Mouse (Mus musculus): ENCODE measurements around the gene Mtif3. TPM values are rescaled to one million over a fixed set of nuclear protein-coding genes. Genes with fewer than 3 reads are reported as not detected.

The Mtif3 gene
- total and polyA plus RNA-seq, 3 experiments, result 22.7 to 38.2 TPM; not detected in 1

DNA sequence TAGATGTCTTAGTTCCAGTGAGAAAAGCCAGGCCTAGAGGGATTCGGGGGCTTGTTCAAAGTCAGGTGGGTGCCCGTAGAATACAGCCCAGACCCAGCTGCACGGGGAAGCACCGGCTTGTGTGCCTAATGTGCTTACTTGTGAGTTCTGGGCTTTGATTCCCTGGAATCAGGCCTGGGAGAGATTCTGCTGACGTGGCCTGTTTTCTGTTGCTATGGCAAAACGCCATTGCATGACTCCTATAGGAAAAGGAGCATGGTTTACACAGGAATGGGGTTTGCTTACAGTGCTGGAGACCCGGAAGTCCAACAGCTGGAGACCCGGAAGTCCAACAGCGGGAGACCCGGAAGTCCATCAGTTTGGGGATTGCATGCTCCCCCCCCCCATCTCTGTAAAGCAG, 24.0 kb upstream of the Mtif3 start:
- no peaks in the 10 kb centered on the region for H3K9me3 ChIP-seq (replicated peaks; ENCODE audit: insufficient read depth, low read length)
- H3K27ac ChIP-seq (ENCODE audit: control insufficient read depth, low read depth, low read length), result no peak overlapping the region
- H3K4me1 ChIP-seq (ENCODE audit: control insufficient read depth in 1 of 2, insufficient read depth in 2 of 2, low read length in 2 of 2), result no peaks in the 10 kb centered on the region
- no peaks in the 10 kb centered on the region for H3K79me2 ChIP-seq (ENCODE audit: control insufficient read depth, insufficient read depth, low read length, poor library complexity)
- no peak overlapping the region for H3K4me3 ChIP-seq (ENCODE audit: control insufficient read depth in 1 of 2, insufficient read depth in 1 of 2, low read depth in 2 of 2, low read length in 2 of 2)
- no peak for TF ChIP-seq ELF1 (IDR thresholded peaks at IDR 0.05; ENCODE audit: low read depth, low read length)
- TF ChIP-seq CHD2 (IDR thresholded peaks at IDR 0.05; ENCODE audit: low read length), result no peak
- no peak for TF ChIP-seq TAL1 (IDR thresholded peaks at IDR 0.05; ENCODE audit: low read length)
- no peak for TF ChIP-seq USF1 (IDR thresholded peaks at IDR 0.05; ENCODE audit: low read depth, low read length)
- TF ChIP-seq TCF12 (IDR thresholded peaks at IDR 0.05; ENCODE audit: low read depth, low read length), result no peak
- no peak for TF ChIP-seq ETS1 (IDR thresholded peaks at IDR 0.05; ENCODE audit: low read depth, low read length)
- TF ChIP-seq RAD21 (IDR thresholded peaks at IDR 0.05; ENCODE audit: low read depth, low read length), result no peak
- TF ChIP-seq BHLHE40 (IDR thresholded peaks at IDR 0.05; ENCODE audit: borderline replicate concordance, low read depth, low read length), result no peak
- TF ChIP-seq ZNF384 (IDR thresholded peaks at IDR 0.05; ENCODE audit: low read depth, low read length), result no peak
- no peak for TF ChIP-seq SIN3A (IDR thresholded peaks at IDR 0.05; ENCODE audit: low read length)
- no peak for DNase-seq (ENCODE audit: low read depth, low spot score)
- H3K9ac ChIP-seq (ENCODE audit: control insufficient read depth, low read depth, low read length, poor library complexity, severe bottlenecking), result no peak overlapping the region
- no peaks in the 10 kb centered on the region for H3K36me3 ChIP-seq (ENCODE audit: control insufficient read depth in 1 of 2, insufficient read depth in 2 of 2, low read length in 2 of 2)
- H3K27me3 ChIP-seq (ENCODE audit: control insufficient read depth in 1 of 2, insufficient read depth in 2 of 2, low read length in 2 of 2), result peaks cover 2 to 5% of the 10 kb centered on the region in 2 experiments; a peak in 2 of 4 replicates

DNA sequence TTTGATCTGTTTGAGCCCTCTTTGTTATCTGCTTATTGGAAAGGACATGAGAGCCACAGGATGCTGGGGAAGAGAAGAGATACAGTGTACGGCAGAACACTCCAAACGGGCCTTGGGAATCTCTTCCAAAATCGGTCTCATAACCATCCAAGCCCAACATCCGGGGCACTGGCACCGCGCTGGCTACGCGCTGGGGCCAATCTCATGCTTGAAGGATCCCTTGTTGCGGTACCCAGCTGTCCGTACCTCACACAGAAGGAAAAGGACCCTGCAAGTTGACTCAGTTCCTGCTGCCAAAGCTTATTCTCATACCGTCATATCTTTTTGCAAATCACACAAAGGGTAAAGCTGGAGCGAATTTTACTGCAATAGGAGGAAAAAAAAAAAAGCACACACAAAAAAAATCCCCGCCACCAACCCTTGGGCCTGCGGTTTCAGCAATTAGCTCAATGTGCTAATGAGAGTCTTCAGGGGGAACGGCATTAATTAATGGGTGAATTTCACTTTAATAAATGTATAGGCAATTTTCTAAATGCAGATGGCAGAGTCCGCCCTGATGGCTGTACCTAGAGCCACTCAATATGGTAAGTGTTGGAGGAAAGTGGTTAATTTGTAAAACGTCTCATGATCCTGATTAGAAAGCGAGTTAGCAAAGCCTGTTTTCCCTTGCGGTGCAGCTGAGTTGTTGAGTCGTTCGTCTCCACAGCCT, 22.3 kb upstream of the Mtif3 start:
- no peak overlapping the region for H3K4me3 ChIP-seq (ENCODE audit: control insufficient read depth in 1 of 2, insufficient read depth in 1 of 2, low read depth in 2 of 2, low read length in 2 of 2)
- H3K9me3 ChIP-seq (replicated peaks; ENCODE audit: insufficient read depth, low read length), result no peaks in the 10 kb centered on the region
- no peak for TF ChIP-seq SIN3A (IDR thresholded peaks at IDR 0.05; ENCODE audit: low read length)
- DNase-seq (ENCODE audit: low read depth, low spot score), result no peak
- H3K36me3 ChIP-seq (ENCODE audit: control insufficient read depth in 1 of 2, insufficient read depth in 2 of 2, low read length in 2 of 2), result no peaks in the 10 kb centered on the region
- peaks cover 2 to 5% of the 10 kb centered on the region in 2 experiments; a peak in 2 of 4 replicates for H3K27me3 ChIP-seq (ENCODE audit: control insufficient read depth in 1 of 2, insufficient read depth in 2 of 2, low read length in 2 of 2)
- no peak overlapping the region for H3K9ac ChIP-seq (ENCODE audit: control insufficient read depth, low read depth, low read length, poor library complexity, severe bottlenecking)
- H3K27ac ChIP-seq (ENCODE audit: control insufficient read depth, low read depth, low read length), result no peak overlapping the region
- H3K79me2 ChIP-seq (ENCODE audit: control insufficient read depth, insufficient read depth, low read length, poor library complexity), result no peaks in the 10 kb centered on the region
- H3K4me1 ChIP-seq (ENCODE audit: control insufficient read depth in 1 of 2, insufficient read depth in 2 of 2, low read length in 2 of 2), result no peaks in the 10 kb centered on the region

DNA sequence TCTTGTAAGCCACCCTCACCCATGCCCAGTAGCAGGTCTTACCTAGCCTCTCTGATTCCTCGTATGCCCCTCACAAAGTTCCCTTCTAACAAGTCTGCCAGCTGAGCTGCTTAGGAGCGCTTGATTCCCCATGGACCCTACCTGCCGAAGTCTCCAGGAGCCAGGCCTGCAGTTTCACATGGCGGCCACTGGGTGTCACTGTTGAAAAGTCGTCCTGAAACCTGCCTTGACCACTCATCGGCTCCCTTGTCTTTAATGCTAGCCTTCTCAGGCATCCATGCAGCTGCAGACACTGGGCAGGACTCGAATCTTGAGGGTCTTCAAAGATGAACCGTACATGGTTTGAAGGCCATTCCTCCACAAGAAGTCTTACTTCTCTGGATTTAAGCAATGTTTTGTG, 19.6 kb upstream of the Mtif3 start:
- DNase-seq (ENCODE audit: low read depth, low spot score), result peak; percentile 72
- H3K27me3 ChIP-seq (ENCODE audit: control insufficient read depth in 1 of 2, insufficient read depth in 2 of 2, low read length in 2 of 2), result peaks cover 2 to 5% of the 10 kb centered on the region in 2 experiments; a peak in 2 of 4 replicates

More for the DNA sequence above, 19.6 kb upstream of the Mtif3 start:
- Histone ChIP-seq H3K27ac (ENCODE audit: control insufficient read depth, low read depth, low read length) (no peak overlapping the region), H3K79me2 (ENCODE audit: control insufficient read depth, insufficient read depth, low read length, poor library complexity) (no peaks in the 10 kb centered on the region), H3K36me3 (ENCODE audit: control insufficient read depth in 1 of 2, insufficient read depth in 2 of 2, low read length in 2 of 2) (no peaks in the 10 kb centered on the region), H3K9ac (ENCODE audit: control insufficient read depth, low read depth, low read length, poor library complexity, severe bottlenecking) (no peak overlapping the region), H3K9me3 (replicated peaks; ENCODE audit: insufficient read depth, low read length) (no peaks in the 10 kb centered on the region), H3K4me1 (ENCODE audit: control insufficient read depth in 1 of 2, insufficient read depth in 2 of 2, low read length in 2 of 2) (no peaks in the 10 kb centered on the region), H3K4me3 (ENCODE audit: control insufficient read depth in 1 of 2, insufficient read depth in 1 of 2, low read depth in 2 of 2, low read length in 2 of 2) (no peak overlapping the region)
- TF ChIP-seq ZC3H11A (IDR thresholded peaks at IDR 0.05; ENCODE audit: low read depth, low read length) (peak; percentile 92), TAL1 (IDR thresholded peaks at IDR 0.05; ENCODE audit: low read length) (no peak), RAD21 (IDR thresholded peaks at IDR 0.05; ENCODE audit: low read depth, low read length) (peak; percentile 86), USF2 (IDR thresholded peaks at IDR 0.05; ENCODE audit: borderline replicate concordance in 1 of 2, insufficient read depth in 1 of 2, low read depth in 1 of 2, low read length in 2 of 2) (no peak), CTCF (IDR thresholded peaks at IDR 0.05 in 2 of 3, conservative IDR thresholded peaks at IDR 0.05 in 1 of 3; ENCODE audit: control insufficient read depth in 1 of 3, insufficient read depth in 1 of 3, low read depth in 2 of 3, low read length in 3 of 3, poor library complexity in 1 of 3, severe bottlenecking in 1 of 3) (peak; percentile 87 to 97 (median 94)), TCF12 (IDR thresholded peaks at IDR 0.05; ENCODE audit: low read depth, low read length) (no peak), BHLHE40 (IDR thresholded peaks at IDR 0.05; ENCODE audit: borderline replicate concordance, low read depth, low read length) (0 out of 2 replicates have a peak, but pooled peaks have one; percentile 28), CHD1 (IDR thresholded peaks at IDR 0.05; ENCODE audit: low read depth, low read length) (no peak), GABPA (IDR thresholded peaks at IDR 0.05; ENCODE audit: low read depth, low read length) (no peak), SMC3 (IDR thresholded peaks at IDR 0.05; ENCODE audit: low read depth, low read length) (peak; percentile 97), NELFE (IDR thresholded peaks at IDR 0.05; ENCODE audit: low read depth, low read length) (no peak), MXI1 (IDR thresholded peaks at IDR 0.05; ENCODE audit: low read depth, low read length) (no peak), ZNF384 (IDR thresholded peaks at IDR 0.05; ENCODE audit: low read depth, low read length) (no peak)

All from MEL (cell line).